Mouse (Mus musculus) liver, embryonic 16.5 days (tissue): ENCODE data around the gene Rdh1. TPM values are rescaled to one million over a fixed set of nuclear protein-coding genes. Genes with fewer than 3 reads are reported as not detected.
"Not testable (repeated sequence)": the region's sequence is repeated elsewhere in the genome, so short reads cannot be mapped to it uniquely, and the experiment has no call there.

Source experiments
- ATAC-seq: fragments of 200-750 bp; cut with Nextera tagmentation; 2 replicates; pipeline ENCODE4 v1.8.0; 2017; ENCODE audit warnings: low read depth, mild to moderate bottlenecking, moderate number of reproducible peaks, moderate library complexity
- H3K27ac ChIP-seq: fragments of 300-500 bp; sonication (generic); 2 replicates; pipeline ENCODE4 v1.5.1; 2014; ENCODE audit warnings: mild to moderate bottlenecking, low read length
- H3K27me3 ChIP-seq: fragments of 300-500 bp; sonication (generic); 2 replicates; pipeline ENCODE4 v1.6.1; 2014; ENCODE audit warnings: low read depth, low read length, mixed read lengths; ENCODE audit not compliant: control insufficient read depth, insufficient read depth
- H3K36me3 ChIP-seq: fragments of 300-500 bp; sonication (generic); 2 replicates; pipeline ENCODE4 v1.6.1; 2014; ENCODE audit warnings: mild to moderate bottlenecking; ENCODE audit not compliant: control insufficient read depth, insufficient read depth
- H3K4me1 ChIP-seq: fragments of 300-500 bp; sonication (generic); 2 replicates; pipeline ENCODE4 v1.6.1; 2014; ENCODE audit warnings: low read depth, low read length, mixed read lengths; ENCODE audit not compliant: control insufficient read depth
- H3K4me2 ChIP-seq: fragments of 300-500 bp; sonication (generic); 2 replicates; pipeline ENCODE4 v1.6.1; 2014; ENCODE audit warnings: low read depth, low read length, mixed read lengths
- H3K4me3 ChIP-seq: fragments of 300-500 bp; sonication (generic); 2 replicates; pipeline ENCODE4 v1.5.1; 2014; ENCODE audit warnings: low read depth, mild to moderate bottlenecking, low read length
- H3K9ac ChIP-seq: fragments of 300-500 bp; sonication (generic); 2 replicates; pipeline ENCODE4 v1.6.1; 2014; ENCODE audit warnings: low read depth, low read length
- H3K9me3 ChIP-seq: fragments of 300-500 bp; sonication (generic); replicated peaks from 2 replicates; pipeline ENCODE4 v1.6.1; 2016; ENCODE audit warnings: low read length; ENCODE audit not compliant: control insufficient read depth
- WGBS: fragments of 180-500 bp; shearing (Covaris S2); extraction: QIAGEN DNeasy Blood & Tissue Kit; methylation state at CpG from one replicate; pipeline ENCODE4 v1.1.7; 2014; ENCODE audit not compliant: insufficient replicate concordance; 5-methylcytosine and 5-hydroxymethylcytosine counted together
- polyA plus RNA-seq: library from polyadenylated mRNA; unstranded; fragments of >200 nt; fragmentation: Nextera tagmentation; extraction: Ambion mirVana; gene quantifications from 2 replicates; pipeline ENCODE4 v1.2.1, GENCODE M21; 2015

The Rdh1 gene
- polyA plus RNA-seq, 1 experiment from 2014 or later = 0.12 TPM

GRCm38 (mm10) chr10:127755246-127755645 is 4.3 kb upstream of the Rdh1 start:
- 38% methylated on average over 3 of the region's 3 CpGs for WGBS
- H3K27ac ChIP-seq = peak overlapping the region; percentile 31

GRCm38 (mm10) chr10:127755770-127756468 is 3.6 kb upstream of the Rdh1 start:
- 23% methylated on average over 18 of the region's 18 CpGs for whole genome bisulfite sequencing
- ATAC-seq = peak; percentile 28
- no peaks in the 10 kb centered on the region for H3K36me3 ChIP-seq
- H3K9ac ChIP-seq = no peak overlapping the region
- no peak overlapping the region for H3K27ac ChIP-seq
- 0 out of 2 replicates have a peak overlapping the region, but pooled peaks have one; percentile 7 for H3K4me3 ChIP-seq
- H3K4me2 ChIP-seq = peak overlapping the region; percentile 36
- peaks cover 12% of the 10 kb centered on the region for H3K4me1 ChIP-seq
- H3K27me3 ChIP-seq = no peaks in the 10 kb centered on the region
- H3K9me3 ChIP-seq = no peaks in the 10 kb centered on the region

More at GRCm38 (mm10) chr10:127755246-127755645, 4.3 kb upstream of the Rdh1 start:
- Histone ChIP-seq H3K4me1 (peaks cover 12% of the 10 kb centered on the region), H3K9ac (no peak overlapping the region), H3K36me3 (no peaks in the 10 kb centered on the region), H3K4me2 (no peak overlapping the region), H3K27me3 (no peaks in the 10 kb centered on the region), H3K9me3 (no peaks in the 10 kb centered on the region), H3K4me3 (no peak overlapping the region)
- no peak for ATAC-seq

GRCm38 (mm10) chr10:127762926-127763325 is 3.4 kb downstream of the Rdh1 start:
- not testable (repeated sequence) for H3K4me2 ChIP-seq, H3K27ac ChIP-seq
- 57% methylated on average over 10 of the region's 10 CpGs for WGBS

GRCm38 (mm10) chr10:127763914-127764680 is 4.6 kb downstream of the Rdh1 start:
- no peaks in the 10 kb centered on the region for H3K27me3 ChIP-seq
- H3K4me3 ChIP-seq = no peak overlapping the region
- H3K9me3 ChIP-seq = no peaks in the 10 kb centered on the region
- peak; percentile 81 for ATAC-seq
- no peaks in the 10 kb centered on the region; the same call in 1 of the 2 replicates for H3K4me1 ChIP-seq
- 52% methylated on average over 12 of the region's 12 CpGs for WGBS
- H3K4me2 ChIP-seq = no peak overlapping the region
- no peaks in the 10 kb centered on the region for H3K36me3 ChIP-seq
- H3K9ac ChIP-seq = no peak overlapping the region
- peak overlapping the region; percentile 69; the same call in 1 of the 2 replicates for H3K27ac ChIP-seq

More at GRCm38 (mm10) chr10:127762926-127763325, 3.4 kb downstream of the Rdh1 start:
- not testable (repeated sequence) for H3K27me3 ChIP-seq, H3K9me3 ChIP-seq, H3K36me3 ChIP-seq, H3K9ac ChIP-seq, ATAC-seq, H3K4me3 ChIP-seq, H3K4me1 ChIP-seq

GRCm38 (mm10) chr10:127766564-127766963 is 7.0 kb downstream of the Rdh1 start:
- no peaks in the 10 kb centered on the region for H3K4me1 ChIP-seq
- ATAC-seq = no peak
- H3K27ac ChIP-seq = no peak overlapping the region
- H3K36me3 ChIP-seq = no peaks in the 10 kb centered on the region
- no peaks in the 10 kb centered on the region for H3K27me3 ChIP-seq
- no peak overlapping the region for H3K4me2 ChIP-seq
- no peak overlapping the region for H3K9ac ChIP-seq
- no peak overlapping the region for H3K4me3 ChIP-seq
- 63% methylated on average over 1 of the region's 1 CpGs for WGBS
- H3K9me3 ChIP-seq = no peaks in the 10 kb centered on the region

GRCm38 (mm10) chr10:127776011-127776410 is 16.5 kb downstream of the Rdh1 start, which contains the start of gene Rdh9:
Rdh9 (plus strand) TSS chr10:127776386.
- H3K4me1 ChIP-seq = no peaks in the 10 kb centered on the region
- H3K9me3 ChIP-seq = no peaks in the 10 kb centered on the region
- WGBS = 33% methylated on average over 2 of the region's 2 CpGs
- no peaks in the 10 kb centered on the region for H3K36me3 ChIP-seq
- H3K4me3 ChIP-seq = no peak within 1 kb of the TSS
- no peak within 1 kb of the TSS for H3K27ac ChIP-seq
- ATAC-seq = peak; percentile 39; the same call in 1 of the 2 replicates
- no peak within 1 kb of the TSS for H3K9ac ChIP-seq
- H3K27me3 ChIP-seq = no peaks in the 10 kb centered on the region
- H3K4me2 ChIP-seq = no peak within 1 kb of the TSS

- H3K4me3 ChIP-seq, H3K4me1 ChIP-seq, H3K9me3 ChIP-seq, H3K27ac ChIP-seq, ATAC-seq, H3K27me3 ChIP-seq, H3K9ac ChIP-seq, H3K4me2 ChIP-seq, H3K36me3 ChIP-seq: not testable (repeated sequence)
- 82% methylated on average over 17 of the region's 17 CpGs for WGBS
These were observed 22.8 kb downstream of the Rdh1 start for GRCm38 (mm10) chr10:127782321-127782720.

GRCm38 (mm10) chr10:127785411-127785810 is 25.9 kb downstream of the Rdh1 start:
- H3K4me1 ChIP-seq, H3K4me3 ChIP-seq, H3K27ac ChIP-seq, H3K4me2 ChIP-seq, H3K9ac ChIP-seq, ATAC-seq, H3K36me3 ChIP-seq, H3K27me3 ChIP-seq, H3K9me3 ChIP-seq: not testable (repeated sequence)
- 55% methylated on average over 1 of the region's 1 CpGs for WGBS

GRCm38 (mm10) chr10:127799295-127799694 is 39.8 kb downstream of the Rdh1 start:
- 46% methylated on average over 1 of the region's 1 CpGs for WGBS
- Histone ChIP-seq H3K27me3 (no peaks in the 10 kb centered on the region), H3K4me2 (no peak overlapping the region), H3K4me3 (no peak overlapping the region), H3K9me3 (no peaks in the 10 kb centered on the region), H3K4me1 (no peaks in the 10 kb centered on the region), H3K36me3 (no peaks in the 10 kb centered on the region), H3K27ac (no peak overlapping the region), H3K9ac (no peak overlapping the region)
- ATAC-seq = no peak
